Mouse (Mus musculus): ENCODE data around the gene Sap30bp.

Gene Sap30bp

DNA sequence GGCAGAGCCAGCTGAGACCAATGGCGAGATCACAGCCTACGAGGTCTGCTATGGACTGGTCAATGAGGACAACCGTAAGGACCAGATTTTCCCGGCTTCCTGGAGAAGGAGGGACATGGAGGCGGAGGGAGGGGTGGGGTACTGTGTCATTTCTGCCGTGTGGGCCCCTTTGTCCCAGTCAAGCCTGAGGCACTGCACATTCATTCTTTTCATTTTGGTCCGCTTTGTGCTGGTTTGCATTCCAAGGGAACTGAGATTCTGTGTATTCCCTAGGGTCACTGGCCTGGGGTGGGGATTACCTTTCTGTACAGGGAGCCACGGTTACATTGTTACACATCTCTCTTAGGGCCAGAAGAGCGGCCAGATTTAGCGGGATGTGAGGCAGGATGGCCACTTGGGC is 67.5 kb downstream of the Sap30bp start:
- DNase-seq (ENCODE audit: low read depth): no peak

DNA sequence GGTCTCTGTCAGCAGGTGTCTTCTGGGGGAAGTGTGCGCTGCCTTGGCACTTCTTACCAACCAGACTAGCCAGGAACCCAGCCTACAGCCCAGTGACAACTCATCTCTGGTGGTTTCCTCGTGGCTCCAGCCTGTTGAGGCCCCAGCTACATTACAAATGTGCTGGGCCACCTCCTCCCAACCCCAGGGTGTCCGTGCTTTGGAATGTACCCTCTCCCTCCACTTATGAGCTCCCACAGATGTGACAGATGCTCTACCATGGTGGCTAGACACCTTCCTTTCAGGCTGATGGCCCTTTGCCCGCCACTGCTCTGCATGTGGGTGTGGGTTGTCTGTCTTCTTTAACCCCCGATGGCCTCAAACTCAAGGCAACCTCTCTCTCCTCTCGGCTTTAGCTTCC is 68.6 kb downstream of the Sap30bp start:
- no peak for DNase-seq (ENCODE audit: low read depth)

DNA sequence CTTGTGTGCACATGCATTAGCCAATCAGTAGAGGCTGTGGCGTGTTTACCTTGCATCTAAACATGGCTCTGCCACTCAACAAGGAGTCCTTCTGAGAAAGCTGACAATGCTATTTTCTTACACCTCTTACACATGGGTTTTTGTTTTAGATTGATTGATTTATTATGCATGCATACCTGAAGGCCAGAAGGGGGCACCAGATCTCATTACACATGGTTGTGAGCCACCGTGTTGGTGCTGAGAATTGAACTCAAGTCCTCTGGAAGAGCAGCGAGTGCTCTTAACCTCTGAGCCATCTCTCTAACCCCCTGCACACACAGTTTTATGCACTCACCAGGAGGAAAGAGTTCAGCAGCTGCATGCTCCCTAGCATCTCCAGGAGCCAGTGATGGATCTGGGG is 69.8 kb downstream of the Sap30bp start:
- peak; percentile 27 for DNase-seq (ENCODE audit: low read depth)

DNA sequence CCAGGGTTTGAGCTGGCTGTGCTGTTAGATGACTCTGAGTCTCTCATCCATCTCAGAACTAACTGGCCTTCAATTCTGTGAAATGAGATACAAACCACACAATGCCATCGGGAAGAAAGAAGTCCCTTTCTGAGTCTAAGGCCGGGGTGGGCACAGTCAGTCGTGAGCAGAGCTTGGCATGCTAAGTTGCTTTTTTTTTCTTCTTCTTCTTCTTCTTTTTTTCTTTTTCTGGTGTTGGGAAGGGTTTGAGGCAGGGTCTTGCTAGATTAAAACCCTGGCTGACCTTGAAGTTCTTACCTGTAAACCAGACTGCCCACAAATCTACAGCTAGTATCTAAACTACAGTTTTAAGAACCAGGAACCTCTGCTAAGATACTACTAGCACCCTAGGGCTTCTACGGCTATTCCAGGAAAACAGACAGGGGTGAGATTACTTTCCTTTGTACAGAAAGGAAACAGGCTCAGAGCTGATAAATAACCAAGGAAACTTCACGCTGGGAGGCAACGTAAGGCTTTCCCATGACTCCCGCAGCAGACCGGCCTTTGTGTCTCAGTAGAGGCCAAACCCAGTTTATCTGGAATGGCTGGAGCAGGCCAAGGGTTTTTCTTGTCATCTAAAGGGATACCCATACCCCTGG is 71.2 kb downstream of the Sap30bp start:
- DNase-seq (ENCODE audit: low read depth): peak; percentile 19

DNA sequence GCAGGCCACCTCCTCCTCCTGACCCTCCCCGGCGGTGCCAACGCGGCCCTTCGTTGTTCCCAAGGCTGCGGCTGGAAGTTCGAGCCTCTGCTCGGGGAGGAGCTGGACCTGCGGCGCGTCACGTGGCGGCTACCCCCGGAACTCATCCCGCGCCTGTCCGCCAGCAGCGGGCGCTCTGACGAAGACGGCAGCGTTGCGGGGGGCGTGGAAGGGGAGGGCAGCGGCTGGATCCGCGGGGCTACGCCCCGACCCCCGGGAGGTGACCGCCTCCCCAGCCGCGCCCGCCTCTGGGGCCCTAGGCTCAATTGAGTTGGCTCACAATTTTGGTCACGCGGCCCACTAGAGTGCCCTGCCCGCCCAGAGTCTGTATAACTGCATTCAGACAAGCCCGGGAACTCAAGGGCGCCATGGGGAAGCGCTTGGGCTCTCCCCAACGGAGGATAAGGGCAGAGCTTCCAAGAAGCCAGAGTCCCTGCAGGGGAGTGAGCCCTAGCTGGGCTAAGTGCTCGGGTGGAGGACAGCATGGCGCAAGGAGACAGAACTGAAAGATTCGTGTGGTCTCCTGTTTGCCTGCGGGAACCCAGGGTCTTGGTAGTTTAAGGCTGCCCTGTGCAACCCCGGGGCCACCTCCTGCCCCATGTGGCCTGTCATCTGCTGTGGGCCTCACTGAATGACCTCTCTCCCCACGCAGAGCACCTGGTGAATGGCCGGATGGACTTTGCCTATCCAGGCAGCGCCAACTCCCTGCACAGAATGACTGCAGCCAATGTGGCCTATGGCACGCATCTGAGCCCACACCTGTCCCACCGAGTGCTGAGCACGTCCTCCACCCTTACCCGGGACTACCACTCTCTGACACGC is 72.0 kb downstream of the Sap30bp start:
- DNase-seq (ENCODE audit: low read depth): peak; percentile 83

DNA sequence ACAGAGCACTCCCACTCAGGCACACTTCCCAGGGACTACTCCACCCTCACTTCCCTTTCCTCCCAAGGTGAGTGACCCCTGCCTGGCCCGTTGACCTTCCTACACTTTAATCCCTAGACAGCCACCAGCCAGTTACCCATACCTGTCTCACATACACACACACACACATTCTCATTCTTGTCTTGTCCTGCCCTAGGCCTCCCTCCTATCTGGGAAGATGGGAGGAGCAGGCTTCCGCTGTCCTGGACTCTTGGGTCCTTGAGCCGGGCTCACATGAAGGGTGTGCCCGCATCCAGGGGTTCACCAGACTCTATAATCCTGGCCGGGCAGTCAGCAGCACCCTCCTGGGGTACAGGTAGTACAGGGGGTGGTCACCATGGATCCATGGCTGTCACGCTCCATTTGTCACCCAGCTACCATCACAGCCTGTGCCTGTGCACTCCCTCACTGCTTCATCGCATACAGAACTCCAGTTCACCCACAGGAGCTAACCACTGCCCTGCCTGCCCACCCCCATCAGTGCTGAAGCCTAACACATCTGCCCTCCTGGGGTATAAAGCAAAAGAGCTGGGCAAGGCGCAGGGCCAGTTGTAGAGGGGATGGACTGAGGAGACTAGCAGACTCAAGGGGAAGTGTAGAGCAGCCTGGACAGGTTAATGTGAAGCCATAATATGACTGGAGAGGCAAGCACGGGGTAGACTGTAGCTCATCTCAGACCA is 72.8 kb downstream of the Sap30bp start:
- DNase-seq (ENCODE audit: low read depth): peak; percentile 14

DNA sequence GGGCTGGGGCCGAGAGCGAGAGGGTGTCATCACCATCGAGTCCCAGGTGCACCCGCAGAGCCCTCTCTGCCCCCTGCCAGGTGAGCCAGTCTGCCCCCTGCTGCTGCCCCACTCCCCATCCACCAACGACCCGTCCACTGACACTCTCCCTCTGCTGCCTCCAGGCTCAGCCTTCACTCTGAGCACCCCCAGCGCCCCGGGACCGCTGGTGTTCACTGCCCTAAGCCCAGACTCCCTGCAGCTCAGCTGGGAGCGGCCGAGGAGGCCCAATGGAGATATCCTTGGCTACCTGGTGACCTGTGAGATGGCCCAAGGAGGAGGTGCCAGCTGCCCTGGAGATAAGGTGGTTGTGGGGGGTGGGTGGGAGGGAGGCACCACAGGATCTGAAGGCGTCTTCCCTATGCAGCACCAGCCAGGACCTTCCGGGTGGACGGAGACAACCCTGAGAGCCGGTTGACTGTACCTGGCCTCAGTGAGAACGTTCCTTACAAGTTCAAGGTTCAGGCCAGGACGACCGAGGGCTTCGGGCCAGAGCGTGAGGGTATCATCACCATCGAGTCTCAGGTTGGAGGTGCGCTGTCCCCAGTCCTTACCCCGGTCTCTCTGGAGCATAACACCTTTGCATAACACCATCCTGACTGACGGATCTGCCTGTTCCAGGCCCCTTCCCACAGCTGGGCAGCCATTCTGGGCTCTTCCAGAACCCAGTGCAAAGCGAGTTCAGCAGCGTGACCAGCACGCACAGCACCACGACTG is 74.2 kb downstream of the Sap30bp start:
- DNase-seq (ENCODE audit: low read depth): no peak

DNA sequence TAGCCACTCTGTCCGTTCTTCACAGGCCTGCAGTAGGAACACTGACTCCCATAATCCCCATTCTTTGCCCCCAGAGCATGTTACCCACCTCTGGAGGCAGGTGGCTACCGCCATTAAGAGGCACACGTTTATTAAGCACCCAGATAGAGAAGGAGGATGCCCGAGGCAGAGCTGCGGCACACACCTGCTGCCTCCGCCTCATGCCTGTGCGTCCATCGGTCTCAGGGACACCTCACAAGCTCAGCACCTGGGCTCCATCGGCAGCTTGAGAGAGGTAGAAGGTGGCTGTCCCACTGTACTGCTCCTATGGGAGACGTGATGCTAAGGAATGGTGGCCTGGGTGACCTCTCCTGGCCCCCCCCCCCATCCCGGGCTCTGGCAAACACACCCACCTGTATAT is 75.3 kb downstream of the Sap30bp start:
- DNase-seq (ENCODE audit: low read depth): no peak

DNA sequence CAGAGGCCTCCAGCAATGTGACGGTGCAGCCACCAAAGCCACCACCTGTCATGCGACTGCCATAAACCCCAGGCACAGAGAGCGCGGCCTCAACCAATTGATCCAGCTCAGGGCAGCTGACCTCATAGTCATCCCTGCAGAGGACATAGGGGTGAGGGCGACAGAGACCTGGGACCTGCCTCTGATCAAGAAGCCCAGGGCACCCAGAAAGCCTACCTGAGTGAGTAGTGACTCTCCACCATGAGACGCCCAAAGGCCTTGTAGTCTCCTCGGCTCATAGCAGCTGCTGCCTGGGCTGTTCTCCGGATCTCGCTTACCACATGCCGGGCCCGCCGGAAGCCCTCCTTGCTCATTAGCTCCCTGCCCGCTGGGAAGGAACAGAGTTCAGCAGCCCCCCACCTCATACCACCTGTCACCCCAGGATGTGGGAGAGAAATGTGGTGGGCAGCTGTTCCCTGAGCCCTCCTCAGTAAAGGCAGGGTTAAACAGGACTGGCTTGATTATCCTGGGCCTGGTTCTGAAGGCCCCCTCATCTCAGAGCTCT is 75.8 kb downstream of the Sap30bp start:
- no peak for DNase-seq (ENCODE audit: low read depth)

DNA sequence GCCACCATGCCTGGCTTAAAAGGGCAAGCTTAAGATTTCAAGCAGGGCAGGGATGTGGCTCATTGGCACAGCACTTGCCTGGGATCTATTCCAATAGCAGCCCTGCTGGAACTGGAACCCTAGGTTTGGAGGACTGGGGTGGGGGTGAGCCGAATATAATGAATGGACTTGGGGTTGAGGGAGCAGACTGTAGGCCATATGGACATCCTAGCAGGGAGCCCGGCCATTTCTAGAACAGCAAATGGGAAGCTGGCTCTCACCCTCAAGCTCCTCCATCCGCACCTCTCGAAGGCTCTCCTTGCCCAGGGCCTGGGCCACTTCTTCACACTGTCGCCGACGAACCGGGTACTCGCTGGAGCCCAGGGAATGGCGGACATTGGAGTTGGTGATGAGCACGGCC is 76.6 kb downstream of the Sap30bp start:
- DNase-seq (ENCODE audit: low read depth): no peak

DNA sequence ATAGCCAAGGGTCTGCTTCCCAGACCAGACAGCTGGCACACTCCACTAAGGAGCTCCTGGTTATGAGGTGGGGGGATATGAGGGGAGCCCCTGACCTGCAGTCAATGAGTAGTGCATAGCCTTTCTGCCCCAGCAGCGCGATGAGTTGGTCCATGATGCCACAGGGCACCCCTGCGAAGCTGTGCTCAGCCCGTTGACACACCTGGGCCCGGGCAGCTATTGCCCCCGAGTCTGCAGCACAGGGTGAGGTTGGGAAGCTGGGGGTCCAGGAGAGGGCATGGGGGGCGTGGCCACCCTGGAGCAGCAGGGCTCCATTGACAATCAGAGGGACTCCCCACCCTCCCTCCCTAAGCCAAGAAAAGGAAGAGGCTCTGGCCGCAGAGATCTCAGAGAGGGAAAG is 77.1 kb downstream of the Sap30bp start:
- DNase-seq (ENCODE audit: low read depth): no peak

DNA sequence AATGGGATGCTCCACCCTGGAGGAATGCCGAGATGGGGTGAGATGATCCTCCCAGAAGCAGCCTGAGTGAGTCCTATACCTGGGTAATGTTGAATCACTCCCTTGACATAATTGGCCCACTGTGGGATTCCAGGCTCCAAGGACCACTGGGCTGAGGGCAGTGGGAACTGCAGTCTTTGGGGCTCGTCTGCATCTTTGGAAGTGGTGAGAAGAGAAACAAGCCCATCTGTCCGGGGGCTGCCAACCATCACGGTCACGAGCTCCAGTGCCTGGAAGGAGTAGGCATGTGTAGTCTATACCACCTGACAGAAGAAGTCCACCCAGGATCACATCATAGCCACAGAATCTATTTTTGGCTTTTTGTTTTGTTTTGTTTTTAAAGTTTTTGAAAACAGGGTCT is 77.9 kb downstream of the Sap30bp start:
- no peak for DNase-seq (ENCODE audit: low read depth)

DNA sequence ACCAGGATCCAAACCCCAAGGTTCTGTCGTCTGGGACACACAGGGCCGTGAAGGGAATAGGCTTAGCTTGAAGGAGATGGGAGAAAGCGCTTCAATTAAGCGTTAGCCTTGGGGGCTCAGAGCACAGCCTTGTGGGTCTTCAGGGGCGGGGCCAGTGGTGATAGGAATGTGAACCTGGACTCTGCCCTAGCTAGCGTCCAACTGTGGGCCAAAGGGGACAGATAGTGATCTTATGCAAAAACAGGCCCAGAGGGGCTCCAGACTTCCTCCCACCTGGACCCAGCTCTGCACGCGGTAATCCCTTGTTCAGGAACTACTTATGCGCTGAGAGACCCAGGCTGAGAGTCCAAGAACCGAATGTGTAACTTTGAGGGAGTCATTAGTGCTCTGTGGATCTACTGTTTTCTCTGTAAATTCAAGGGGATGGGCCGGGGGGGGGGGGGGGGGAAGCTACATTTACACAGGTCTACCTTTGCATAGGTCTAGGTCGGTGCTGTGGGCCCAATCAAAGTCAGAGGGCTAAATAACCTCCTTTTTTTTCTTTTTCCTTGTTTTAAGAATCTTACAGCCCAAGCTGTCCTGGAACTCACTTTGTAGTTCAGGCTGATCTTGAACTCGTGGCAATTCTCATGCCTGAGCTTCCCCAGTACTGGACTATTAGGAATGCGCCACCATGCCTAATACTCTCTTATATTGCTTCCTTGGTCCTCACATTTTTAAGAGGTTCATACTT is 78.6 kb downstream of the Sap30bp start:
- no peak for DNase-seq (ENCODE audit: low read depth)

DNA sequence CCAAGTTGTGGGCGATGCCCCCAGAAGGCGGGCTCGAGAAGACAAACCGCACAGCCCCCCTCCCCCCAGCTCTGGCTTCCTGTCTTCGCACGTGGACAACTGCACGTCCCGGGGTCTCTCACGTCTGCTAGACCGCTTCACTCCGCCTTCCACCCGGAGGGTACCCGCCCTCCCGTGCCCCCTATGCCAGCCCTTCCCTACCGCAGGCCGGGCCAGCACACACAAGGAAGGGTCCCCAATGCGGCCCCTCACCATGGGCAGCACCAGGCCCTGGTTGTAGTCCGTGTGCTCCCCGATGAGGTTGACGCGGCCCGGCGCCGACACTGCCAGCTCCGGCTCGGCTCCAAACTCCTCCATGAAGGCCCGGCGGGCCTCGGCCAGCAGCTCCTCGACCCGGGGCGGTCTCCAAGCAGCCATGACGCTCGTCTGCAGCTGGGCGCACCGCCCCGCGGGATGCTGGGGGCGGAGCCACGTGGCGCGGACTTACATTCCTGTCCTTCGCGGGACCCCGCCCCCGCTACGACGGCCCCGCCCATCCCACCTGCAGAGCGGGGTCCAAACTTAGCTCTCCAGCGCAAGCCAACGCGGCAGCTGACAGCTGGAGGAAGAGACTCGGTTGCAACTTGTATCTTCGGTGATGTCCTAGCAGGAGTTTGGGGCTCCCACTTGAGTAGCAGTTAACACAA is 79.3 kb downstream of the Sap30bp start, which contains the start of gene Galk1:
TSS of gene Galk1 (minus strand) at position 458 of the 686 bp plus-strand sequence.
- peak; percentile 92 for DNase-seq (ENCODE audit: low read depth)

DNA sequence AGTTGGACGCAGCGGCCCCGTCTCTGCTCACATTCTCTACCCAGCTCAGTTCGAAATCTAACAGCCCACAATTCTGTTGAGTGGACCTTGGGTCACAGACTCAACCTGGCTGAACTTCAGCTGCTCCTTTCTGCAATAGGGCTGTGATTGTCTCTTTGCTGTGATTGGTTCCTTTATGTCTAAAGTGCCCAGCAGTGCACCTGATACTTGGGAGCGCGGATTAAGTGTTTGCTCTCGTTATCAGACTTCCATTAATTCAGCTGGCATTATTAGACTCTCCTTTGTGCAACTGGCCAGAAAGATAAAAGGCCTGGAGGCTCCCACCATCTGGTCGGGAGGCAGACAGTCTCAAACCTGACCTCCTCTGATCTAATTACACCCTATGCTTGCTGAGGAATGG is 81.7 kb downstream of the Sap30bp start:
- DNase-seq (ENCODE audit: low read depth): no peak
